Mouse (Mus musculus) liver, embryonic 15.5 days (tissue): Measurements from ENCODE around the gene Usp7. TPM values are rescaled to one million over a fixed set of nuclear protein-coding genes. Genes with fewer than 3 reads are reported as not detected.

ENCODE experiments used
- ATAC-seq: fragments of 200-750 bp; cut with Nextera tagmentation; 2 replicates; pipeline ENCODE4 v1.8.0; 2017; ENCODE audit warnings: moderate number of reproducible peaks, mild to moderate bottlenecking, moderate library complexity; ENCODE audit not compliant: insufficient read depth
- H3K27ac ChIP-seq: fragments of 300-500 bp; sonication (generic); replicated peaks from 2 replicates; pipeline ENCODE4 v1.5.1; 2015; ENCODE audit warnings: mild to moderate bottlenecking, inconsistent platforms
- H3K27me3 ChIP-seq: fragments of 300-500 bp; sonication (generic); 2 replicates; pipeline ENCODE4 v1.6.1; 2015; ENCODE audit warnings: mild to moderate bottlenecking, inconsistent platforms
- H3K36me3 ChIP-seq: fragments of 300-500 bp; sonication (generic); replicated peaks from 2 replicates; pipeline ENCODE4 v1.6.1; 2015; ENCODE audit warnings: moderate library complexity, mild to moderate bottlenecking, inconsistent platforms
- H3K4me1 ChIP-seq: fragments of 300-500 bp; sonication (generic); replicated peaks from 2 replicates; pipeline ENCODE4 v1.6.1; 2015; ENCODE audit warnings: inconsistent platforms
- H3K4me2 ChIP-seq: fragments of 300-500 bp; sonication (generic); 2 replicates; pipeline ENCODE4 v1.6.1; 2015; ENCODE audit warnings: moderate library complexity, mild to moderate bottlenecking, inconsistent platforms
- H3K4me3 ChIP-seq: fragments of 300-500 bp; sonication (generic); replicated peaks from 2 replicates; pipeline ENCODE4 v1.5.1; 2015; ENCODE audit warnings: mild to moderate bottlenecking, inconsistent platforms
- H3K9ac ChIP-seq: fragments of 300-500 bp; sonication (generic); 2 replicates; pipeline ENCODE4 v1.6.1; 2015; ENCODE audit warnings: moderate library complexity, mild to moderate bottlenecking, inconsistent platforms
- H3K9me3 ChIP-seq: fragments of 300-500 bp; sonication (generic); replicated peaks from 2 replicates; pipeline ENCODE4 v1.6.1; 2016; ENCODE audit warnings: inconsistent platforms
- WGBS: fragments of 180-500 bp; shearing (Covaris S2); methylation state at CpG from one replicate; pipeline ENCODE4 v1.1.7; 2015; ENCODE audit warnings: mixed read lengths; ENCODE audit not compliant: insufficient replicate concordance; 5-methylcytosine and 5-hydroxymethylcytosine counted together
- polyA plus RNA-seq: library from polyadenylated mRNA; unstranded; fragments of >200 nt; fragmentation: Nextera tagmentation; extraction: Ambion mirVana; gene quantifications from 2 replicates; pipeline ENCODE4 v1.2.1, GENCODE M21; 2015

Usp7 gene
- polyA plus RNA-seq = 24.4 and 29.4 TPM in 2 replicates

DNA sequence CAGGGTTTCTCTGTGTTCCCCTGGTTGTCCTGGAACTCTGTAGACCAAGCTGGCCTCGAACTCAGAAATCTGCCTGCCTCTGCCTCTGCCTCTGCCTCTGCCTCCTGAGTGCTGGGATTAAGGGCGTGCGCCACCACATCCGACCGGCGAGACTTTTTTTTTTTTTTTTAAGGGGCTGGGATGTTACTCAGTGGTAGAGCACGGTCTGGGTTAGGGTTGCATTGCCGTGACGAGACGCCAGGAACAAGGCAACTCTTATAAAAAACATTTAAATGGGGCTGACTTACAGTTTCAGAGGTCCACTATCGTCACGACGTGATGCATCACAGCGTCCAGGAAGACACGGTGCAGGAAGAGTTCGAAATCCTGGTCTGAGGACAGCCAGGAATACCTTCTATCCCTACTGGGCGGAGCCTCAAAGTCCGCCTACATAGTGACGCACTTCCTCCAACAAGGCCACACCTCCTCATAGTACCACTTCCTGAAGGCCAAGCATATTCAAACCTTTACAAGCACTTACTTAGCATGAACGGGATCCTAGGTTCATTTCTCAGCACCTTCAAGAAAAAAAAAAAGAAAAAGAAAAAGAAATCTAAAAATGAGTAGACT, at the start of gene Usp7:
Usp7 (minus strand) TSS at position 360 of the 609 bp plus-strand sequence.
- no peak within 1 kb of the TSS for H3K4me2 ChIP-seq
- H3K36me3 ChIP-seq = no peaks in the 10 kb centered on the region
- H3K9me3 ChIP-seq = no peaks in the 10 kb centered on the region
- WGBS = 78% methylated on average over 20 of the region's 20 CpGs
- H3K27ac ChIP-seq = no peak within 1 kb of the TSS
- H3K27me3 ChIP-seq = peaks cover 14% of the 10 kb centered on the region; the same call in 1 of the 2 replicates
- H3K4me3 ChIP-seq = no peak within 1 kb of the TSS
- no peak for ATAC-seq
- H3K4me1 ChIP-seq = no peaks in the 10 kb centered on the region
- no peak within 1 kb of the TSS for H3K9ac ChIP-seq

DNA sequence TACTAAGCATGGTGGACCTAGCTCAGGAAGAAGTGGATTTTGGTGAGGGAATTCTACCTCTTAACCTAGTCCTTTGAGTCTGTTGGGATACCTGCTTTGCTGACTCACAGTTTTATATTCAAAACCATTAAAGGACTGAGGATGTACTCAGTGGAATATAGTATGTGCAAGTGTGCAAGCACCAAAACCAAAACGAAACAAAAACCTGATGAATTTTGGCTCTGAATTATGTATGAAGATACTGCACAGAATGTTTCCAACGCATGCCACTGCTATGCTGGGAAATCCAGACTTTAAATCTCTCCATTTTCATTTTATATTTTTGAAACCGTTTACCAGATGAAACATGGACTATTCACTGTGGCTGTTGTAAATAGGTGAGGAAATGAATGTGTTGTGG, 48.4 kb upstream of the Usp7 start:
- H3K36me3 ChIP-seq = peaks cover 88% of the 10 kb centered on the region

DNA sequence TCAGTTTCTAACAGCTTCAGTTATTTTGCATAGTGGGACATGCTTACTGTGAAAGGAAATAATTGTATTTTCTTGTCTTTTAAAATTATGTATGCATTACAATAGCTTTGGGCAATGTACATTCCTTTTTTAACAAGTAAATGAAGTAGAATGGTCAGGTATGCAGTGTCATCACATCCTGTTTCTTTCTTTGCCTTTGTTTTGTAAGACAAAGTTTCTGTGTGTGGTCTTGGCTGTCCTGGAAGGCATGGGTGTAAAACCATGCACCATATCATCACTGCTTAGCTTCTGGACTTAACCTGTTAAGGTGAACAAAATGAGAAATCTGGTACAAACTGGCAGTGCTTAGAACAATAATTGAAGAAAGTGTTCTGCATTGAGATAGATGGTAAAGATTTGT, 46.8 kb upstream of the Usp7 start:
- peaks cover 91% of the 10 kb centered on the region for H3K36me3 ChIP-seq
- H3K27ac ChIP-seq = no peak overlapping the region
- no peaks in the 10 kb centered on the region for H3K27me3 ChIP-seq
- H3K4me2 ChIP-seq = no peak overlapping the region
- peaks cover 38% of the 10 kb centered on the region for H3K4me1 ChIP-seq
- ATAC-seq = no peak
- no peak overlapping the region for H3K4me3 ChIP-seq
- H3K9ac ChIP-seq = no peak overlapping the region
- no peaks in the 10 kb centered on the region for H3K9me3 ChIP-seq

More for the DNA sequence above, 48.4 kb upstream of the Usp7 start:
- 85% methylated on average over 3 of the region's 3 CpGs for WGBS
- H3K27ac ChIP-seq = no peak overlapping the region
- no peaks in the 10 kb centered on the region for H3K27me3 ChIP-seq
- no peak for ATAC-seq
- H3K4me1 ChIP-seq = peaks cover 26% of the 10 kb centered on the region
- no peak overlapping the region for H3K4me3 ChIP-seq
- no peak overlapping the region for H3K4me2 ChIP-seq
- no peaks in the 10 kb centered on the region for H3K9me3 ChIP-seq
- no peak overlapping the region for H3K9ac ChIP-seq

DNA sequence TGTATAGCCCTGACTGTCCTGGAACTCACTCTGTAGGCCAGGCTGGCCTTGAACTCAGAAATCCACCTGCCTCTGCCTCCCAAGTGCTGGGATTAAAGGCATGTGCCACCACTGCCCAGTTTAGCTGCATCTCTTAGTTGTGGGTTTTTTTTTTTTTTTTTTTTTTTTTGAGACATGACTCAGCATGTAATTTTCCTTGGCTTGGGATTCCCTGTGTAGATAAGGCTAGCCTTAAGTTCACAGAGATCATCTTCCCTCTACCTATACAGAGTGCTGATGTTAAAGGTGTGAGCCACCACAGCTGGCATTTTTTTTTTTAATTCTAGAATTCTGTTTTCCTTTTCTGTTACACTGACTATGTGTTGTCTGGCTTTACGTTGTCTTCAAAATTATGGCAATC, 45.5 kb upstream of the Usp7 start:
- H3K4me1 ChIP-seq = peaks cover 48% of the 10 kb centered on the region
- H3K36me3 ChIP-seq = peaks cover 93% of the 10 kb centered on the region
- no peaks in the 10 kb centered on the region for H3K9me3 ChIP-seq
- no peak overlapping the region for H3K4me2 ChIP-seq
- ATAC-seq = peak; percentile 51; the same call in 1 of the 2 replicates
- WGBS = 90% methylated on average over 1 of the region's 1 CpGs
- no peaks in the 10 kb centered on the region for H3K27me3 ChIP-seq
- H3K4me3 ChIP-seq = 0 out of 2 replicates have a peak overlapping the region, but pooled peaks have one; percentile 1
- peak overlapping the region; percentile 51 for H3K27ac ChIP-seq
- no peak overlapping the region for H3K9ac ChIP-seq

DNA sequence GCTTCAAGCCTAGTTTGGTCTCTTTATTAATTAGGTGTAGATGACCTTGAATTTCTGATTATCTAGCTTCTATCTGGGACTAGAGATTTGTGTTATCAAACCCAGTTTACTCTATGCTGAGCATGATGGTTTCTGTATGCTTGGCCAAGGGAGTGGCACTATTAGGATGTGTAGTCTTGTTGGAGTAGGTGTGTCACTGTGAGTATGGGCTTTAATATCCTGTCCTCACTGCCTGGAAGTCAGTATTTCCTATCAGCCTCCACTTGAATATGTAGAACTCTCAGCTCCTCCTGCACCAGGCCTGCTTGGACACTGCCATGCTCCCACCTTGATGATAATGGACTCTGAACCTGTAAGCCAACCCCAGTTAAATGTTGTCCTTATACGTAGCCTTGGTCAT, 44.8 kb upstream of the Usp7 start:
- 79% methylated on average over 1 of the region's 1 CpGs for WGBS
- peak; percentile 22; the same call in 1 of the 2 replicates for ATAC-seq
- Histone ChIP-seq H3K4me2 (0 out of 2 replicates have a peak overlapping the region, but pooled peaks have one; percentile 2), H3K36me3 (peaks cover 92% of the 10 kb centered on the region), H3K27me3 (no peaks in the 10 kb centered on the region), H3K27ac (peak overlapping the region; percentile 51), H3K4me3 (0 out of 2 replicates have a peak overlapping the region, but pooled peaks have one; percentile 1), H3K4me1 (peaks cover 53% of the 10 kb centered on the region), H3K9me3 (no peaks in the 10 kb centered on the region), H3K9ac (no peak overlapping the region)

DNA sequence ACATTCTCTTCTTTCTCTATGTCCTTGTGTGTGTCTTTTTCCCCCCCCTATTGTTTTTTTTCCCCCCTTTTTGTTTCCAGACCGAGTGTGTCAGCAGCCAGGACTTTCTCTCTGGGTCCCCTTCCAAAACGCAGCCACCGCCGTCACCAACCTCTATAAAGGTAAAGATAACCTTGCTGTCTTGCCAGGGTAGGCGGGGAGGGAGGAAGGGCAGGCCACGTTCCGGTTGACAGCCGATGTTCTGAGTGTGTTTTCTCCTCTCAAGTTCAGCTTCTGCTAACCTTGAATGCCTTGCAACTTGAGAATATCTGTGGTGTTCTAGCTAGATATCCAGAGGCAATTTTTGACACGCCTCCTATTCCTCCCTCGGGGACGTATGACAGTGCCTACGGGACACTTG, 39.1 kb upstream of the Usp7 start:
- no peaks in the 10 kb centered on the region for H3K9me3 ChIP-seq
- H3K4me1 ChIP-seq = peaks cover 52% of the 10 kb centered on the region
- H3K27me3 ChIP-seq = no peaks in the 10 kb centered on the region
- no peak for ATAC-seq
- WGBS = 2% methylated on average over 12 of the region's 12 CpGs
- H3K36me3 ChIP-seq = peaks cover 48% of the 10 kb centered on the region
- H3K9ac ChIP-seq = peak overlapping the region; percentile 99
- peak overlapping the region; percentile 84 for H3K4me2 ChIP-seq
- peak overlapping the region; percentile 100 for H3K27ac ChIP-seq
- peak overlapping the region; percentile 99 for H3K4me3 ChIP-seq

DNA sequence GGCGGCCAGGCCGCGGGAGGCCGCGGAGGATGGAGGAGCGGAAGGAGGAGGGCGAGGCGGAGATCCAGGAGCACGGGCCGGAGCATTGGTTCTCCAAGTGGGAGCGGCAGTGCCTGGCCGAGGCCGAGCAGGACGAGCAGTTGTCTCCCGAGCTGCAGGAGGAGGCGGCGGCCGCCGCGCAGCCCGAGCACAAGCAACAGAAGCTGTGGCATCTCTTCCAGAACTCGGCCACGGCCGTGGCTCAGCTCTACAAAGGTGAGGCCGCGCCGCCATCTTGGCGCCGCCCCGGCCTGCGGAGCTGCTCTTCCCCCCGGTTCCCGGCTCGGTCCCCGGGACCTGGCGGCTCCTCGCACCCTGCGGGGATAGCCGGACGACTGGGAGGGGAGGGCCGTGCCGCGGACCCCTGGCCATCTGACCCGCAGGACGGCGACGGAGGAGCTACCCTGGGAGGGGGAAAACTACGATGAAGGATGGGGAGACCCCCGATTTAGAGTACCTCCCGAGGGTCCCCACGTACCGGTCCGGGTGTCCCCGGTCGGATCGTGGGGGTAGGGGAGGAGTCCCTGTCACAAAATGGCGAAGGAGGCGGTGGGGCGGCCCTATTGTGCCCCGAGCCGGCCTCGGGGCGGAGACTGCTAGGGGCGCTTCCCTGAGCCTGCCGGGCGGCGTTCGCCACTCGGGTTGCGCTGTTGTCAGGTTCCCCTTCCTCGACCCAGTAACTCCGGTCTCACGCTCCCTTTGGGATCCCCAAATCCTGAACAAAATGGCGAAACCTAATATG, 38.5 kb upstream of the Usp7 start:
- Histone ChIP-seq H3K27ac (peak overlapping the region; percentile 100), H3K9me3 (no peaks in the 10 kb centered on the region), H3K4me1 (peaks cover 50% of the 10 kb centered on the region), H3K36me3 (peaks cover 43% of the 10 kb centered on the region), H3K27me3 (no peaks in the 10 kb centered on the region), H3K4me3 (peak overlapping the region; percentile 99), H3K4me2 (peak overlapping the region; percentile 84), H3K9ac (peak overlapping the region; percentile 99)
- ATAC-seq = peak; percentile 29
- WGBS = under 1% methylated on average over 72 of the region's 74 CpGs

DNA sequence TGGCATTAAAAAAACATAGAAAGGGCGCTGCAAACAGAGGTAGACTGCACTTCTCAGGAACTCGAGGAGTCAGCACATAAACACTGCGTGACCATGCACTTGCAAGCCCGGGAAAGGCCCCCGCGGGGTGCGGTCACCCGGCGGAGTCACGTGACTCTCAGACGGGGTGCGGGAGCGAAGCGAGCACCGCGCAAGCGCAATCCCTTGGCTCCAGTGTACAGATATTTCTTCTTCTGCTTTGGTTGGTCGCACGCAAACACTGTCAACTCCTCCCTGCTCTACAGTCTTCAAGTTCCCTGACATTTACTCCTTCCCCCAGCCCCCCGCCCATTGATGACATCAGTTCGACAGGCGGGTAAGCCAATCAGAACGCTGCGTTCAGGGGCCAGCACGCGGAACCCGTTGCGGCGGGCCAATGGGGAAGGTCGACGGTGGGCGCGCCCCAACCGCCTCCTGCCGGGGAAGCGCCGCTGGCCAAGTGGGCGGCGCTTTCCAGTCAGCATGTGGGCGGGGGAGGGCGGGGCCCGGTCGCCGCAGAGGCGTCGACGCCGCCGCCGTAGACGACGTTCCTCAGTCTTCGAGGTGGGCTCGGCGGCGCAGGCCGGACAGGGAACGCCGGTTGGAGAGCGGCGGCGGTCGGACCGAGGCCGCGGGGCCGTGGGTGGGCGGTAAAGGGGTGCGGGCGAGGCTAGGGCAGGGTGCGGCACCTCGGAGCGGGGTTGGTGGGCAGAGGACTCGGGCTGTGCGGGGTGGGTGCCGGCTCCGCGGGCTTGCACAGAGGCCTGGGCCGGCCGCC, 37.7 kb upstream of the Usp7 start, which contains the start of gene 1810013L24Rik:
1810013L24Rik (plus strand) TSS at position 537 of the 796 bp plus-strand sequence.
- peak within 1 kb of the TSS; percentile 100 for H3K27ac ChIP-seq
- peaks cover 43% of the 10 kb centered on the region for H3K4me1 ChIP-seq
- peak within 1 kb of the TSS; percentile 99 for H3K9ac ChIP-seq
- H3K27me3 ChIP-seq = no peaks in the 10 kb centered on the region
- under 1% methylated on average over 80 of the region's 80 CpGs for WGBS
- H3K4me3 ChIP-seq = peak within 1 kb of the TSS; percentile 99
- ATAC-seq = peak; percentile 89
- H3K9me3 ChIP-seq = no peaks in the 10 kb centered on the region
- H3K4me2 ChIP-seq = peak within 1 kb of the TSS; percentile 99
- peaks cover 34% of the 10 kb centered on the region for H3K36me3 ChIP-seq

DNA sequence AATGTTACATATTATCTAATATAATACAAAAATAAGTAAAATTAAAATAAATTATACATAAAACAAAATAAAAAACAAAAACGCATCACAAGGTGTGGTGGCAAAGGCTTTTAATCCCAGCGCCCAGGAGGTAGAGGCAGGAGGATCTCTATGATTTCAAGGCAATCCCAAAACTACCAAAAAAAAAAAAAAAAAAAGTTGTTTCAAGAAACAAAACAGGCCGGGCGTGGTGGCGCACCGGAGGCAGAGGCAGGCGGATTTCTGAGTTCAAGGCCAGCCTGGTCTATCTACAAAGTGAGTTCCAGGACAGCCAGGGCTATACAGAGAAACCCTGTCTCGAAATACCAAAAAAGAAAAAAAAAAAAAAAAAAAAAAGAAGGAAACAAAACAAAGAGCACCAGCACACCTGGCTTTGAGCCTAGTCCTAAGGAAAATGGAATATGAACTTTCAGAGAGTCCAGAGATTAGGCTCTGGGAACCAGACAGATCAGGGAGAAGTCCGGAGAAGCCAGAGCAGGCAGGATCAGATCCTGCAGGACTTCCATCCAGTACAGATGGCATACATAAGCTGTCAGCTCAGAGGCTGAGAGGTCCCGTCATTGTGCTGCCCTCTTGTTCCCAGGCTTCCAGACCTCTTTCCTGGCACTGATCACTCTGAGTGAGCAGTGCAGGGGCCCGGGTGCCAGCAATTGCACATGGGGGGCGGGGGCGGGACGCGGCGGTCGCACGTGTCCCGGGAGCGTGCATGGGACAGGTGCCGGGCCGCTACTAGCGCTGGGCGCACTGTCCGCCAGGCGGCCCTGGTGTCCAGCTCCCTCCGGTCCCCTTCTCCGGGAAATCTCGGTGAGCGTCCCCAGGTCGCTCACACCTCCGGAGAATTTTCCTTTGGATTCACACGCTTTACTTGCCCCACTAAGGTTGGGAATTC, 36.8 kb upstream of the Usp7 start:
- H3K36me3 ChIP-seq = peaks cover 27% of the 10 kb centered on the region
- peak overlapping the region; percentile 99 for H3K4me2 ChIP-seq
- H3K9ac ChIP-seq = peak overlapping the region; percentile 79
- 9% methylated on average over 33 of the region's 33 CpGs for WGBS
- H3K27me3 ChIP-seq = no peaks in the 10 kb centered on the region
- ATAC-seq = peak; percentile 41
- peaks cover 45% of the 10 kb centered on the region for H3K4me1 ChIP-seq
- peak overlapping the region; percentile 100 for H3K27ac ChIP-seq
- peak overlapping the region; percentile 99 for H3K4me3 ChIP-seq
- H3K9me3 ChIP-seq = no peaks in the 10 kb centered on the region

DNA sequence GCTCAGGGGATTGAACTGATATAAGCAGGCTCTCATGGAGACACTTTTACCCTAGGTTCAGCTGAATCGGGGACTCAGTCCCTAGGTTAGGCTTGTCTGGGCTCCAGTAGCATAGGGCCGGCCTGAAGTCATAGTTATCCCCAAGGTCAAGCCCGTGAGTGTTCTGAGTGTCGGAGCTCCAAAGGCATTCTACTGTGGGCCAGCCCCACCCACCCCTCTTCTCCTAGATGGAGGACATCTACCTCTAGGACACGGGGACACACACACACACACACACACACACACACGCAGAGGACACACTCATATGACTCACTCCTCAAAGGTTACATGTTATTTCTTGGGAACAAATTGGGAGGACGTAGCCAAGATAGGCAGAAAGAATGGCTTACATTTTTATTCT, 35.3 kb upstream of the Usp7 start:
- Histone ChIP-seq H3K4me2 (no peak overlapping the region), H3K4me1 (peaks cover 45% of the 10 kb centered on the region), H3K27me3 (no peaks in the 10 kb centered on the region), H3K4me3 (no peak overlapping the region), H3K27ac (no peak overlapping the region), H3K9me3 (no peaks in the 10 kb centered on the region), H3K9ac (no peak overlapping the region), H3K36me3 (peaks cover 11% of the 10 kb centered on the region)
- ATAC-seq = no peak
- 77% methylated on average over 7 of the region's 7 CpGs for WGBS
